Mouse (Mus musculus): ENCODE measurements around the gene Sprn. TPM values are rescaled to one million over a fixed set of nuclear protein-coding genes. Genes with fewer than 3 reads are reported as not detected.

Sprn gene
- polyA plus RNA-seq, 1 experiment from 2014 or later: 0.96 TPM

DNA sequence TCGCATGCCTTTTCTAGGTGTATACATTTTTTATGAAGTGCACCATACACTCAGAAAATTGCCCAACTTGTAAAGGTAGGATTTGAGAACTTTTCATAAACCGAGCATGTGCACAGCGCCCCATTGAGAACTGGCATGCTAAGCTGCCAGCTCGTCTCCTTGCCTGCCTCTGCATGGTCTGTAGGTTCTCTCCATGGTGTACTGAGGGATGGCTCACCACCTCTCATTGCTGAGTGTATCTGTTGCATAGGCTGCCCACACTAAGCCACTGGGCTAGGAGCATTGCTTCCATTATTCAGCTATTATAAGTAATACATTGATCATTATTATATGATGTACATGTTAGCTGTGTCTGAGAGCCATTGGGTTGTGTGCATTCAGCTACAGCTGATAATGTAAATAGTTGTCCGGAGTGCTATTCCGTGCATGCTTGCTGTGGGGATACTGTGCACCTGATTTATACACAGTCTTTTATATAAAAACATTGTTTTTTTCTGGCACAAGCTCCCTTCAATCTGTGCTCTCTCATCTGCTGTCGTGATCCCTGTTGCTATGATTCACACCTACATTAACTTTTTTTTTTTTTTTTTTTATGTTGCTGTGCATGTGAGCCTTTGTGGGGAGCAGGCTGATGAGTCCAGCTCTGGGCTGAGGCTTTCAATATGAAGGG lies 33.2 kb upstream of the Sprn start:
- ATAC-seq (ENCODE audit: insufficient read depth, low FRiP score): no peak
- Histone ChIP-seq H3K4me2 (ENCODE audit: low read depth, low read length) (no peak overlapping the region), H3K4me1 (ENCODE audit: control insufficient read depth, insufficient read depth, low read length) (no peaks in the 10 kb centered on the region), H3K36me3 (ENCODE audit: control insufficient read depth, insufficient read depth, low read length) (no peaks in the 10 kb centered on the region), H3K27me3 (ENCODE audit: control insufficient read depth, insufficient read depth, low read length) (no peaks in the 10 kb centered on the region), H3K27ac (ENCODE audit: low read length) (no peak overlapping the region), H3K9ac (ENCODE audit: low read length) (no peak overlapping the region), H3K4me3 (replicated peaks; ENCODE audit: low read length) (no peak overlapping the region), H3K9me3 (replicated peaks; ENCODE audit: control insufficient read depth, low read length) (no peaks in the 10 kb centered on the region)
- 83% methylated on average over 7 of the region's 7 CpGs for WGBS

DNA sequence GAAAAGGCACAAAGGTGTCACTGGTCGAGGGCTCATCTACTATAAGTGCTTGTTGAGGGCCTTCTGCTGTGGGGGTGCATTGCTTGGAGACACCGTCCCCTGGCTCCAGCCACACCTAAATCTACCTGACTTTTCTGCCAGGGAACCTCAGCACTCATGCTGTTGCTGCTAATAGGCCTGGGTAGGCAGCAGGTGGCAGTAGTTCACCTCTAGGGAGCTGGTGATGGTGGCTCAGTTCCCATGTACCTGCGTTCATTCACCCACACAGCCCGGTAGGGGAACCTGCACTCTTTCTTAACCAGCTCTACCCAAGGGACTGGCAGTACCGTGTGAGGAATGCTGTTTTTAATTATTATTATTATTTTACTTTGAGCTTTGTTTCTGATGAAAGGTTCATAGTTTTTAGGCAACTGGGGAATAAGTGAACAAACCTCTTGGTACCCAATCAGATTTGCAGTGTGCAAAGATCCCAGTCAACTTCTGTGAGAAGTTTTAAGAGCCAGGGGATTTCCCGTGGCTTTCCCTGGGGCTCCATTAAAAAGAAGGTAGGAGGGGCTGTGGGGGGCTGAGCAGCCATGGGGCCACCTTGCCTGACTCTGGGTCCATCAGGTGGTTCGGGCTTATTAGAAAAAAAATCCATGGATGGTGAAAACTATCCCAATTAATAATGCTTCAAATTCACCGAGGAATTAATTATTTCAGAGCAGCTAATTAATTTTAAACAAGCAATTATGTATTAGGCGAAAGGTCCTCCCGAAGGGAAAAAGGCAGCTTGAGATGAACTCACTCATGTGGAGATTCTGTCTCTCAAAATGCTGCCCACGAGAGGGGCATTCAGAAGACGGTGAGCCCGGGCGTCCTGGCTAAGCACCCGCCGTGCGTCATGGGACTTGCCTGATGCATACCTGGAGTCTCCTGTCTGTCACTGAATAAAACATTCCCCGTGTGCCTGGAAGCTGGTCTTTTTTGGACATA lies 32.3 kb upstream of the Sprn start:
- ATAC-seq (ENCODE audit: insufficient read depth, low FRiP score): no peak
- H3K4me3 ChIP-seq (replicated peaks; ENCODE audit: low read length): no peak overlapping the region
- no peaks in the 10 kb centered on the region for H3K4me1 ChIP-seq (ENCODE audit: control insufficient read depth, insufficient read depth, low read length)
- H3K27me3 ChIP-seq (ENCODE audit: control insufficient read depth, insufficient read depth, low read length): no peaks in the 10 kb centered on the region
- no peak overlapping the region for H3K27ac ChIP-seq (ENCODE audit: low read length)
- H3K9ac ChIP-seq (ENCODE audit: low read length): no peak overlapping the region
- no peaks in the 10 kb centered on the region for H3K36me3 ChIP-seq (ENCODE audit: control insufficient read depth, insufficient read depth, low read length)
- H3K4me2 ChIP-seq (ENCODE audit: low read depth, low read length): no peak overlapping the region
- H3K9me3 ChIP-seq (replicated peaks; ENCODE audit: control insufficient read depth, low read length): no peaks in the 10 kb centered on the region
- WGBS: 61% methylated on average over 18 of the region's 18 CpGs

DNA sequence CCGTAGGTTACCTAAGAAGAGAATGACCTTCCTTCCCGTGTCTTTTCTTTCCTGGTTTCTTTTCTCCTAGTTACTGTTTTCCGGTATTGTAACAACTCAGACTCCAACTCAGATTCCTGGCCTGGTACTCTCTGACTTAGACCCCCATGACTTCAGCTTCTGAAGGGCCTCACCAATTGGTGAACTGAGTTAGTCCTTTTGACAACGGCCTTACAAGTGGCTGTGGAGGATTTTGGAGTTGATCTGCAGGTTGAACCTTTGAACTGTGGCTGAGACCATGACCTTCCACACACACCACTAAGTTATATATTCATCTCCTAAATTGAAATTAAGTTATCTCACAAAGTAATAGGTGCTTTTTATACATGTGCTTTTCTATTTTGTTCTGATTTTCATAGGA lies 29.5 kb upstream of the Sprn start:
- WGBS: 77% methylated on average over 4 of the region's 4 CpGs
- H3K27me3 ChIP-seq (ENCODE audit: control insufficient read depth, insufficient read depth, low read length): no peaks in the 10 kb centered on the region
- ATAC-seq (ENCODE audit: insufficient read depth, low FRiP score): no peak

DNA sequence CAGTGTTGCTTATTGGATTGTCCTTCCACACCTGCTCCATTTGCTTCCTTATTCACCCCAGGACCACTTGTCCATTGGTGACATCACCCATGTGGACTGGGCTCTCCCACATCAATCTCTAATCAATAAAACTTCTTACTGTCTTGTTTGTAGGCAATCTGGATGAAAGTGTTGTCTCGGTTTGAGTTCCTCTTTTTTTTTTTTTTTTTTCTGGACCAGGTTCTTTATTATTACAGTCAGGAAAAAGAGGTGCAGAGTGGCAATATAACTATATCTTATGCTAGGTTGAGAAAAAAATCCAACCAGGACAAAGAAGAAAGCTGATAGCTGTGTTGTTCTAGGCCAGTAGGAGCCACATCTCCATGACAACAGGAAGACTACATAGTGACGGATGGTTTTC lies 26.0 kb upstream of the Sprn start:
- 70% methylated on average over 2 of the region's 2 CpGs for WGBS
- H3K4me1 ChIP-seq (ENCODE audit: control insufficient read depth, insufficient read depth, low read length): no peaks in the 10 kb centered on the region
- no peak overlapping the region for H3K27ac ChIP-seq (ENCODE audit: low read length)
- no peak overlapping the region for H3K9ac ChIP-seq (ENCODE audit: low read length)
- no peaks in the 10 kb centered on the region for H3K27me3 ChIP-seq (ENCODE audit: control insufficient read depth, insufficient read depth, low read length)
- H3K36me3 ChIP-seq (ENCODE audit: control insufficient read depth, insufficient read depth, low read length): no peaks in the 10 kb centered on the region
- no peaks in the 10 kb centered on the region for H3K9me3 ChIP-seq (replicated peaks; ENCODE audit: control insufficient read depth, low read length)
- no peak for ATAC-seq (ENCODE audit: insufficient read depth, low FRiP score)
- no peak overlapping the region for H3K4me2 ChIP-seq (ENCODE audit: low read depth, low read length)
- no peak overlapping the region for H3K4me3 ChIP-seq (replicated peaks; ENCODE audit: low read length)

More for the DNA sequence above, 29.5 kb upstream of the Sprn start:
- no peak overlapping the region for H3K4me2 ChIP-seq (ENCODE audit: low read depth, low read length)
- no peaks in the 10 kb centered on the region for H3K36me3 ChIP-seq (ENCODE audit: control insufficient read depth, insufficient read depth, low read length)
- no peaks in the 10 kb centered on the region for H3K4me1 ChIP-seq (ENCODE audit: control insufficient read depth, insufficient read depth, low read length)
- no peaks in the 10 kb centered on the region for H3K9me3 ChIP-seq (replicated peaks; ENCODE audit: control insufficient read depth, low read length)
- no peak overlapping the region for H3K4me3 ChIP-seq (replicated peaks; ENCODE audit: low read length)
- H3K27ac ChIP-seq (ENCODE audit: low read length): no peak overlapping the region
- no peak overlapping the region for H3K9ac ChIP-seq (ENCODE audit: low read length)

GRCm38 (mm10) chr7:140179176-140179575 lies 24.5 kb upstream of the Sprn start:
- Histone ChIP-seq H3K9ac (ENCODE audit: low read length) (no peak overlapping the region), H3K4me2 (ENCODE audit: low read depth, low read length) (no peak overlapping the region), H3K27ac (ENCODE audit: low read length) (no peak overlapping the region), H3K4me1 (ENCODE audit: control insufficient read depth, insufficient read depth, low read length) (no peaks in the 10 kb centered on the region), H3K36me3 (ENCODE audit: control insufficient read depth, insufficient read depth, low read length) (no peaks in the 10 kb centered on the region), H3K9me3 (replicated peaks; ENCODE audit: control insufficient read depth, low read length) (no peaks in the 10 kb centered on the region), H3K27me3 (ENCODE audit: control insufficient read depth, insufficient read depth, low read length) (no peaks in the 10 kb centered on the region), H3K4me3 (replicated peaks; ENCODE audit: low read length) (no peak overlapping the region)
- no peak for ATAC-seq (ENCODE audit: insufficient read depth, low FRiP score)
- WGBS: 89% methylated on average over 2 of the region's 2 CpGs

DNA sequence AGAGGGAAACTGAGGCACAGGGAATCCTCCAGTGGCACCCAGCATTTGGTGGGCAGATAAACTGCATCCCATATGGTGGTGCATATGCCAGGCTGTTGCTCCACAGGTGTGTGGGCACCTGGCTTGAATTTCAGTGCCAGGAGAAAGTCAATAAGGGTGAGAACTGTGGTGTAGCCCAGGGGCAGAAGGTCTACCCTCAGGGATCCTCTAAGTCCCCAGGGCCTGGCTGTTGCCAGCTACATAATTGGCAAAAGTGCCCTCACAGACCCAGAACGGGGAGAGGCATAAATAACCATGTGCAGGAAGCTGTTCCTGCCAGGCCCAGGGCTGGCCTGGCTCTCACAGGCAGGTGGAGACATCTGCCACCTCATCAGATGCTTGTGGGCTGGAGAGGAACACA lies 18.3 kb upstream of the Sprn start, which contains the start of gene Olfr523:
Gene Olfr523, plus strand, starts transcription at position 282 of the 400 bp plus-strand sequence.
- H3K9ac ChIP-seq (ENCODE audit: low read length): no peak within 1 kb of the TSS
- 35% methylated on average over 1 of the region's 1 CpGs for WGBS
- H3K4me3 ChIP-seq (replicated peaks; ENCODE audit: low read length): no peak within 1 kb of the TSS
- H3K4me1 ChIP-seq (ENCODE audit: control insufficient read depth, insufficient read depth, low read length): no peaks in the 10 kb centered on the region
- no peaks in the 10 kb centered on the region for H3K27me3 ChIP-seq (ENCODE audit: control insufficient read depth, insufficient read depth, low read length)
- ATAC-seq (ENCODE audit: insufficient read depth, low FRiP score): no peak
- no peaks in the 10 kb centered on the region for H3K36me3 ChIP-seq (ENCODE audit: control insufficient read depth, insufficient read depth, low read length)
- no peak within 1 kb of the TSS for H3K4me2 ChIP-seq (ENCODE audit: low read depth, low read length)
- H3K9me3 ChIP-seq (replicated peaks; ENCODE audit: control insufficient read depth, low read length): no peaks in the 10 kb centered on the region
- no peak within 1 kb of the TSS for H3K27ac ChIP-seq (ENCODE audit: low read length)

DNA sequence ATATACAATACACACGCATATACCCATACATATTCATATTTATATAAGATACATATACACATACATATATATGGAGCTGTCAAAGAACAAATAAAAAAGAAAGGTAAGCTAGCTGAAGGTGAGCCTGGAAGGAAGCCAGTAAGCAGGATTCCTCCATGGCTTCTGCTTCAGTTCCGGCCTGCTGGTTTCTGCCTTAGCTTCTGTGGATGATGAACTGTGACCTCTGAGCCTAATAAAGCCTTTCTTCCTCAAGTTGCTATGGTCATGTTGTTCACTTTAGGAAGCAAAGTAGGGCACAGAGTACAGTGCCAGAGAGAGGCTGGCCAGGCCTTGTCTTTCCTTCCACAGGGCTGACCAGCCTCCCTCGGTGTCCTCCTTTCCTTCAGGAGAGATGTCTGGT lies 16.2 kb upstream of the Sprn start:
- no peaks in the 10 kb centered on the region for H3K36me3 ChIP-seq (ENCODE audit: control insufficient read depth, insufficient read depth, low read length)
- no peak for ATAC-seq (ENCODE audit: insufficient read depth, low FRiP score)
- H3K4me3 ChIP-seq (replicated peaks; ENCODE audit: low read length): no peak overlapping the region
- no peak overlapping the region for H3K4me2 ChIP-seq (ENCODE audit: low read depth, low read length)
- H3K4me1 ChIP-seq (ENCODE audit: control insufficient read depth, insufficient read depth, low read length): no peaks in the 10 kb centered on the region
- H3K27me3 ChIP-seq (ENCODE audit: control insufficient read depth, insufficient read depth, low read length): no peaks in the 10 kb centered on the region
- H3K27ac ChIP-seq (ENCODE audit: low read length): no peak overlapping the region
- no peaks in the 10 kb centered on the region; the same call in 1 of the 2 replicates for H3K9me3 ChIP-seq (replicated peaks; ENCODE audit: control insufficient read depth, low read length)
- 93% methylated on average over 3 of the region's 3 CpGs for WGBS
- H3K9ac ChIP-seq (ENCODE audit: low read length): no peak overlapping the region

GRCm38 (mm10) chr7:140169386-140169785 lies 14.7 kb upstream of the Sprn start:
- no peaks in the 10 kb centered on the region for H3K27me3 ChIP-seq (ENCODE audit: control insufficient read depth, insufficient read depth, low read length)
- H3K27ac ChIP-seq (ENCODE audit: low read length): no peak overlapping the region
- no peak for ATAC-seq (ENCODE audit: insufficient read depth, low FRiP score)
- no peak overlapping the region for H3K9ac ChIP-seq (ENCODE audit: low read length)
- no peaks in the 10 kb centered on the region for H3K4me1 ChIP-seq (ENCODE audit: control insufficient read depth, insufficient read depth, low read length)
- H3K4me3 ChIP-seq (replicated peaks; ENCODE audit: low read length): no peak overlapping the region
- no peak overlapping the region for H3K4me2 ChIP-seq (ENCODE audit: low read depth, low read length)
- WGBS: 53% methylated on average over 4 of the region's 4 CpGs
- no peaks in the 10 kb centered on the region for H3K36me3 ChIP-seq (ENCODE audit: control insufficient read depth, insufficient read depth, low read length)
- no peaks in the 10 kb centered on the region; the same call in 1 of the 2 replicates for H3K9me3 ChIP-seq (replicated peaks; ENCODE audit: control insufficient read depth, low read length)

DNA sequence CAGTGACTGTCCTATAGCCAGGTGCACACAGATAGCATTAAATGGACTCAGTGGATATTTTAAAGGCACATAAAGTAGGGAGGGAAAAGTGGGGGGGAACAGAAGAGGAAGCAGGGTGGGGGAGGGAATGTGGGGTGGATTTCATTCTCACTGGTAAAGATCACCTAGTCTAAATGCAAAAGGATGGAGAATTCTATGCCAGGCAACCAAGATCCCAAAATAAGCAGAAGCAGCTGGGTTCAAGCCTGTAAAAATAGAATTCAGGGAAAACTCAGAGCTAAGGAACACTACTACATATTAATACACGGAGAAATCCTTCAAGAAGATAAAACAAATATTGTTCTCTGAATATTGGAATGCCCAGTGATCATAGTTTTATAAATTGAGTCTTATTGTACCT lies 13.3 kb upstream of the Sprn start:
- Histone ChIP-seq H3K27ac (ENCODE audit: low read length) (no peak overlapping the region), H3K4me2 (ENCODE audit: low read depth, low read length) (no peak overlapping the region), H3K4me3 (replicated peaks; ENCODE audit: low read length) (no peak overlapping the region), H3K9me3 (replicated peaks; ENCODE audit: control insufficient read depth, low read length) (no peaks in the 10 kb centered on the region; the same call in 1 of the 2 replicates), H3K27me3 (ENCODE audit: control insufficient read depth, insufficient read depth, low read length) (no peaks in the 10 kb centered on the region), H3K9ac (ENCODE audit: low read length) (no peak overlapping the region), H3K4me1 (ENCODE audit: control insufficient read depth, insufficient read depth, low read length) (no peaks in the 10 kb centered on the region), H3K36me3 (ENCODE audit: control insufficient read depth, insufficient read depth, low read length) (no peaks in the 10 kb centered on the region)
- ATAC-seq (ENCODE audit: insufficient read depth, low FRiP score): no peak
- 55% methylated on average over 1 of the region's 1 CpGs for WGBS

All from stomach, embryonic 16.5 days (tissue).